Mouse (Mus musculus) erythroblast, embryonic 14.5 days (primary cell): ENCODE results near the gene Slc45a3.

Source experiments
- GATA1 ChIP-seq: IDR thresholded peaks from 2 replicates; pipeline ENCODE4 v1.6.1; 2012; ENCODE audit warnings: low read length, inconsistent platforms, mixed read lengths
- TAL1 ChIP-seq: IDR thresholded peaks from 3 replicates; pipeline ENCODE4 v1.6.1; 2012; ENCODE audit warnings: low read length, inconsistent platforms, mixed read lengths

GRCm38 (mm10) chr1:131972498-131973334, 9.9 kb downstream of the Slc45a3 start:
- no peak for TF ChIP-seq GATA1
- no peak for TF ChIP-seq TAL1
